Comparison of ENCODE assay signal across 9 mouse cellular contexts in the genomic region with DNA sequence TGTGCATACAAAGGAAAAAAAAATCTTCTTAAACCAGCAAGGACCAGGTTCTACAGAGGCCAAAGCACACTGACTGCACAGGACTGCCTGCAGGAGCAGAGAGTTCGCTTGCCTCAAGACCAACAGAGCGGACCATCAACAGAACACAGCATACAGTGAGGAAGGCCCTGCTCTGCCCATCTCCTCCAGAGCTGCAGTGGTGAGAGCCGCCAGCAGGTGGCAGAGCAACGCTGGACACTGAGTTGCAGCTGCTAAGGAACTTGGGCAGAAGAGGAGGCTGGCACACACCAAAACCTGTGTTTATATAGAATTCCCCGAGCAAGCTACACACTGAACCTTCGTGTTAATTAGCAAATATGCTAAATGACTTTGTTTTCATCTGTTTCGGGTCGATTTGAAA. TPM values are rescaled to one million over a fixed set of nuclear protein-coding genes. Genes with fewer than 3 reads are reported as not detected.
DNase-seq lines count a peak whose midpoint lies in the region; ATAC-seq and TF ChIP-seq lines count a peak whose summit lies in the region.
"Had no signal": no experiment of that assay in that cellular context is flagged by ENCODE, and none has a peak within 500 bp of the region (broad histone marks: within the 10 kb centered on the region; RNA-seq: fewer than 3 reads in every experiment).

No protein-coding gene starts in this region.

- no peak overlapping the region for H3K4me3 ChIP-seq in MEL (ENCODE audit: control insufficient read depth in 1 of 2, insufficient read depth in 1 of 2, low read depth in 2 of 2, low read length in 2 of 2)
- H3K4me3 ChIP-seq in forebrain, embryonic 15.5 days, result no peak overlapping the region
- no peak overlapping the region for H3K4me3 ChIP-seq in hindbrain, embryonic 11.5 days (ENCODE audit: low read depth, low read length)
- H3K4me3 ChIP-seq in lung, embryonic 16.5 days (ENCODE audit: low read length), result no peak overlapping the region
- H3K4me3 ChIP-seq: liver, embryonic 15.5 days had no signal

- no peak overlapping the region for H3K4me2 ChIP-seq in forebrain, embryonic 15.5 days (replicated peaks)
- H3K4me2 ChIP-seq in hindbrain, embryonic 11.5 days (replicated peaks; ENCODE audit: low read depth, low read length), result no peak overlapping the region
- no peak overlapping the region for H3K4me2 ChIP-seq in lung, embryonic 16.5 days (ENCODE audit: low read depth, low read length)
- H3K4me2 ChIP-seq: liver, embryonic 15.5 days had no signal

- peak; percentile 76 for DNase-seq in MEL (ENCODE audit: low read depth, low spot score)
- DNase-seq in cerebellum, adult 11 months, result peak; percentile 50
- peak; percentile 90 for DNase-seq in hindbrain, embryonic 11.5 days (ENCODE audit: low spot score)
- peak; percentile 63 for DNase-seq in layer of hippocampus, adult 9-10 months (ENCODE audit: low spot score)
- peak; percentile 83 for DNase-seq in ovary, postnatal 14 days (ENCODE audit: low spot score)
- peak; percentile 57 for DNase-seq in thymus, postnatal 0 days (ENCODE audit: low spot score)

- H3K27me3 ChIP-seq in MEL (ENCODE audit: control insufficient read depth in 1 of 2, insufficient read depth in 2 of 2, low read length in 2 of 2), result no peaks in the 10 kb centered on the region
- no peaks in the 10 kb centered on the region for H3K27me3 ChIP-seq in forebrain, embryonic 15.5 days
- no peaks in the 10 kb centered on the region for H3K27me3 ChIP-seq in hindbrain, embryonic 11.5 days (ENCODE audit: control insufficient read depth, insufficient read depth, low read length)
- H3K27me3 ChIP-seq in lung, embryonic 16.5 days (ENCODE audit: control insufficient read depth, insufficient read depth, low read depth, low read length), result no peaks in the 10 kb centered on the region
- H3K27me3 ChIP-seq: liver, embryonic 15.5 days had no signal

- no peak overlapping the region for H3K9ac ChIP-seq in MEL (ENCODE audit: control insufficient read depth, low read depth, low read length, poor library complexity, severe bottlenecking)
- H3K9ac ChIP-seq in forebrain, embryonic 15.5 days (replicated peaks), result no peak overlapping the region
- H3K9ac ChIP-seq in hindbrain, embryonic 11.5 days (ENCODE audit: low read depth, low read length), result no peak overlapping the region
- no peak overlapping the region for H3K9ac ChIP-seq in lung, embryonic 16.5 days (ENCODE audit: low read length)
- H3K9ac ChIP-seq: liver, embryonic 15.5 days had no signal

- 26% methylated on average over 8 of the region's 8 CpGs for WGBS in forebrain, embryonic 15.5 days
- WGBS in hindbrain, embryonic 11.5 days, result 27% methylated on average over 8 of the region's 8 CpGs
- 25% methylated on average over 8 of the region's 8 CpGs for WGBS in lung, embryonic 16.5 days

- TF ChIP-seq RAD21 in MEL (IDR thresholded peaks at IDR 0.05; ENCODE audit: low read depth, low read length), result peak; percentile 74

- 0 out of 4 replicates have a peak, but pooled peaks cover 0 to 2% of the 10 kb centered on the region in 2 experiments for H3K36me3 ChIP-seq in MEL (ENCODE audit: control insufficient read depth in 1 of 2, insufficient read depth in 2 of 2, low read length in 2 of 2)
- no peaks in the 10 kb centered on the region for H3K36me3 ChIP-seq in forebrain, embryonic 15.5 days
- H3K36me3 ChIP-seq in hindbrain, embryonic 11.5 days (ENCODE audit: control insufficient read depth, insufficient read depth, low read length), result no peaks in the 10 kb centered on the region
- peaks cover 26% of the 10 kb centered on the region for H3K36me3 ChIP-seq in lung, embryonic 16.5 days (ENCODE audit: control insufficient read depth, insufficient read depth, low read length)

- H3K9me3 ChIP-seq in MEL (replicated peaks; ENCODE audit: insufficient read depth, low read length), result no peaks in the 10 kb centered on the region
- H3K9me3 ChIP-seq in forebrain, embryonic 15.5 days, result no peaks in the 10 kb centered on the region
- H3K9me3 ChIP-seq in hindbrain, embryonic 11.5 days (ENCODE audit: control insufficient read depth, low read length), result no peaks in the 10 kb centered on the region
- no peaks in the 10 kb centered on the region for H3K9me3 ChIP-seq in lung, embryonic 16.5 days (ENCODE audit: control insufficient read depth, low read length)
- H3K9me3 ChIP-seq: liver, embryonic 15.5 days had no signal

- no peaks in the 10 kb centered on the region for H3K79me2 ChIP-seq in MEL (ENCODE audit: control insufficient read depth, insufficient read depth, low read length, poor library complexity)

- peak; percentile 90 for ATAC-seq in forebrain, embryonic 15.5 days (replicated peaks)
- peak; percentile 47; the same call in 1 of the 2 replicates for ATAC-seq in hindbrain, embryonic 11.5 days (ENCODE audit: low FRiP score)
- peak; percentile 74 for ATAC-seq in lung, embryonic 16.5 days (ENCODE audit: low read depth)

- no peak for TF ChIP-seq EP300 in MEL (IDR thresholded peaks at IDR 0.05; ENCODE audit: low read depth in 1 of 2, low read length in 2 of 2)

- no peak for TF ChIP-seq POLR2A in MEL (IDR thresholded peaks at IDR 0.05; ENCODE audit: control insufficient read depth in 1 of 2, insufficient read depth in 1 of 2, low read depth in 1 of 2, low read length in 2 of 2, poor library complexity in 1 of 2)

- peak; percentile 89 to 98 (median 93) for TF ChIP-seq CTCF in MEL (IDR thresholded peaks at IDR 0.05 in 2 of 3, conservative IDR thresholded peaks at IDR 0.05 in 1 of 3; ENCODE audit: control insufficient read depth in 1 of 3, insufficient read depth in 1 of 3, low read depth in 2 of 3, low read length in 3 of 3, poor library complexity in 1 of 3, severe bottlenecking in 1 of 3)

- H3K27ac ChIP-seq in MEL (ENCODE audit: control insufficient read depth, low read depth, low read length), result no peak overlapping the region
- no peak overlapping the region for H3K27ac ChIP-seq in forebrain, embryonic 15.5 days (replicated peaks)
- no peak overlapping the region for H3K27ac ChIP-seq in hindbrain, embryonic 11.5 days (ENCODE audit: low read depth, low read length)
- H3K27ac ChIP-seq in lung, embryonic 16.5 days (ENCODE audit: low read length), result no peak overlapping the region
- H3K27ac ChIP-seq: liver, embryonic 15.5 days had no signal

- H3K4me1 ChIP-seq in MEL (ENCODE audit: control insufficient read depth in 1 of 2, insufficient read depth in 2 of 2, low read length in 2 of 2), result no peaks in the 10 kb centered on the region
- no peaks in the 10 kb centered on the region for H3K4me1 ChIP-seq in forebrain, embryonic 15.5 days
- H3K4me1 ChIP-seq in hindbrain, embryonic 11.5 days (replicated peaks; ENCODE audit: control insufficient read depth, insufficient read depth, low read length), result no peaks in the 10 kb centered on the region
- no peaks in the 10 kb centered on the region for H3K4me1 ChIP-seq in lung, embryonic 16.5 days (replicated peaks; ENCODE audit: control insufficient read depth, insufficient read depth, low read length)
- H3K4me1 ChIP-seq: liver, embryonic 15.5 days had no signal

TF ChIP-seq in MEL, 35 proteins besides CTCF, POLR2A, EP300 and RAD21:
- TF ChIP-seq USF2 (IDR thresholded peaks at IDR 0.05; ENCODE audit: borderline replicate concordance in 1 of 2, insufficient read depth in 1 of 2, low read depth in 1 of 2, low read length in 2 of 2) (no peak), SMC3 (IDR thresholded peaks at IDR 0.05; ENCODE audit: low read depth, low read length) (peak; percentile 92), ZC3H11A (IDR thresholded peaks at IDR 0.05; ENCODE audit: low read depth, low read length) (peak; percentile 66), MAX (IDR thresholded peaks at IDR 0.05; ENCODE audit: low read length) (no peak), NRF1 (IDR thresholded peaks at IDR 0.05; ENCODE audit: insufficient read depth, low read depth, low read length, poor library complexity, severe bottlenecking) (no peak), POLR2AphosphoS5 (IDR thresholded peaks at IDR 0.05; ENCODE audit: borderline replicate concordance, low read depth, low read length) (no peak), MXI1 (IDR thresholded peaks at IDR 0.05; ENCODE audit: low read depth, low read length) (no peak), GATA1 (IDR thresholded peaks at IDR 0.05; ENCODE audit: low read depth, low read length) (no peak), POLR2AphosphoS2 (IDR thresholded peaks at IDR 0.05; ENCODE audit: low read length) (no peak), SIN3A (IDR thresholded peaks at IDR 0.05; ENCODE audit: low read length) (no peak), MAFK (IDR thresholded peaks at IDR 0.05; ENCODE audit: borderline replicate concordance, low read depth, low read length) (no peak)

RNA-seq across cellular contexts. Expression of a gene that starts 42.8 kb away (rescaled TPM):
- total RNA-seq in MEL (2012; rRNA removed), result not detected in 2 replicates
- polyA plus RNA-seq in MEL (2012; ENCODE audit: insufficient read depth in 1 of 2, insufficient read length in 2 of 2, low read depth in 1 of 2, low replicate concordance in 2 of 2, missing spikeins in 1 of 2), result not detected
- polyA plus RNA-seq in forebrain, embryonic 15.5 days (2015; fragmentation: Nextera tagmentation; extraction: Ambion mirVana), result not detected in 2 replicates
- polyA plus RNA-seq in hindbrain, embryonic 11.5 days (2014; fragmentation: Nextera tagmentation; extraction: Ambion mirVana), result not detected in 2 replicates
- polyA plus RNA-seq in lung, embryonic 16.5 days (2015; fragmentation: Nextera tagmentation; extraction: Ambion mirVana), result not detected in 2 replicates
- polyA plus RNA-seq in thymus, postnatal 0 days (2015; fragmentation: Nextera tagmentation; extraction: Ambion mirVana), result not detected in 2 replicates
- polyA plus RNA-seq: liver, embryonic 15.5 days had no signal

RNA-seq across cellular contexts. Expression of a gene that starts 45.1 kb away (rescaled TPM):
- not detected in 2 replicates for total RNA-seq in MEL (2012; rRNA removed)
- not detected for polyA plus RNA-seq in MEL (2012; ENCODE audit: insufficient read depth in 1 of 2, insufficient read length in 2 of 2, low read depth in 1 of 2, low replicate concordance in 2 of 2, missing spikeins in 1 of 2)
- polyA plus RNA-seq in forebrain, embryonic 15.5 days (2015; fragmentation: Nextera tagmentation; extraction: Ambion mirVana), result not detected in 2 replicates
- 0.39 TPM in 1 of 2 replicates, not detected in the other for polyA plus RNA-seq in hindbrain, embryonic 11.5 days (2014; fragmentation: Nextera tagmentation; extraction: Ambion mirVana)
- polyA plus RNA-seq in lung, embryonic 16.5 days (2015; fragmentation: Nextera tagmentation; extraction: Ambion mirVana), result not detected in 2 replicates
- polyA plus RNA-seq in thymus, postnatal 0 days (2015; fragmentation: Nextera tagmentation; extraction: Ambion mirVana), result not detected in 2 replicates
- polyA plus RNA-seq: liver, embryonic 15.5 days had no signal
